Mouse (Mus musculus) liver, embryonic 18 days (tissue): ENCODE results near the gene Vmn2r77. TPM values are rescaled to one million over a fixed set of nuclear protein-coding genes. Genes with fewer than 3 reads are reported as not detected.

Experiments used
- polyA plus RNA-seq: library from polyadenylated mRNA; depleted of rRNA; stranded (reverse); fragments of >200 nt; gene quantifications from 2 replicates; pipeline ENCODE4 v1.2.3, GENCODE M21; 2012; rRNA removed

Gene Vmn2r77
- polyA plus RNA-seq = not detected in 2 replicates

GRCm38 (mm10) chr7:86794727-86795126 is at the start of gene Vmn2r77:
Vmn2r77 (plus strand) TSS chr7:86795027.

DNA sequence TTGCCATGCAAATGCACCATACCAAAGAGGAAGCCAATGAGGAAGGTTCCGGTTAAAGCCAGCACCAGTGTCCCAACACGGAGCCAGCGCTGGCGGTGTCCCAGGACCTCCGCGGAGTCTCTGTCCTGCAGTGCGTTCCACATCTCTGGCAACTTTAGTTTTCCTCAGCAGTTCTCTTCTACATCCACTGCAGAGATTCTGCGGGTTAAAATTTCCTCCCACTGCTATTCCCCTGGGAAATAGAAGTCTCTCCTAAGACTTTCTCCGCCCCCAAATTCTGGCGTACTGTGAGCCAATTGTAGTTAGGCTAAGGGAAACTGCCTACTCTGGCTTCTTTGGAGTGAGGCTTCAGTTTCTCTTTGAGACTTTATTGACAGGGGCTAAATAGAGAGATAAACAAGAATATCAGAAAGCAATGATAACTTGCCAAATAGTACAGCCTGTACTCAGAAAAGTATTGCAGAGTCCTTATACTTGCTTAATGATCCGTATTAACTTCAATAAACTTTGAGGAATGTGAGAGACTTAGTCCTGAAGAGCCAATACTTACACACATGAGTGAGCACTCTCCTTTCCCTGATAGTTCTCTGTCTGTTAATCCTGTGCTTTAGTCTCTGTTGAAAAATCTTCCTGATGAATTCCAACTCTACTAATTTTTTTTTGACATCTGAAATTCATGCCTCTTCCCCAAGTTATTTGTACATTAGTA is 19.1 kb upstream of the Vmn2r77 start, which contains the start of gene Folh1:
TSS of gene Folh1 (minus strand) at position 327 of the 709 bp plus-strand sequence.

Other genes with a start within 250 kb of the Vmn2r77 start
- gene Olfr295, start 211.2 kb upstream of the Vmn2r77 start, polyA plus RNA-seq = not detected in 2 replicates
- gene Olfr294, start 178.4 kb upstream of the Vmn2r77 start, polyA plus RNA-seq = not detected in 2 replicates
- not detected in 2 replicates for gene Olfr293, start 146.0 kb upstream of the Vmn2r77 start, polyA plus RNA-seq
- gene Olfr292, start 106.7 kb upstream of the Vmn2r77 start, polyA plus RNA-seq = not detected in 2 replicates
- gene Folh1, start 19.1 kb upstream of the Vmn2r77 start, polyA plus RNA-seq = 0.01 and 0.05 TPM in 2 replicates
- not detected in 2 replicates for gene Vmn2r78, start 120.1 kb downstream of the Vmn2r77 start, polyA plus RNA-seq
- gene Vmn2r79, start 201.1 kb downstream of the Vmn2r77 start, polyA plus RNA-seq = not detected in 2 replicates